Mouse (Mus musculus): Measurements from ENCODE around the gene Tfe3. TPM values are rescaled to one million over a fixed set of nuclear protein-coding genes. Genes with fewer than 3 reads are reported as not detected.
A peak's percentile ranks its signal among the peaks of the same experiment; 100 is the strongest.

Gene Tfe3
- polyA plus RNA-seq, 1 experiment from 2014 or later = 22.3 TPM

GRCm38 (mm10) chrX:7728215-7728921, 34.0 kb upstream of the Tfe3 start, which contains the start of gene Praf2:
Gene Praf2 (plus strand): TSS chrX:7728439.
- Histone ChIP-seq H3K27me3 (replicated peaks) (no peaks in the 10 kb centered on the region), H3K4me3 (peak within 1 kb of the TSS; percentile 57), H3K27ac (ENCODE audit: poor library complexity, severe bottlenecking) (peak within 1 kb of the TSS; percentile 30), H3K4me2 (peak within 1 kb of the TSS; percentile 66), H3K4me1 (replicated peaks) (0 out of 2 replicates have a peak, but pooled peaks cover 6% of the 10 kb centered on the region), H3K36me3 (peaks cover 22% of the 10 kb centered on the region), H3K9me3 (replicated peaks) (no peaks in the 10 kb centered on the region), H3K9ac (peak within 1 kb of the TSS; percentile 62)
- peak; percentile 92 for ATAC-seq (ENCODE audit: insufficient number of reproducible peaks, low FRiP score)
- 12% methylated on average over 42 of the region's 42 CpGs for WGBS

- Histone ChIP-seq H3K4me1 (replicated peaks) (0 out of 2 replicates have a peak, but pooled peaks cover 6% of the 10 kb centered on the region), H3K36me3 (peaks cover 22% of the 10 kb centered on the region), H3K9ac (peak overlapping the region; percentile 62), H3K4me2 (peak overlapping the region; percentile 66), H3K4me3 (peak overlapping the region; percentile 57), H3K27me3 (replicated peaks) (no peaks in the 10 kb centered on the region), H3K9me3 (replicated peaks) (no peaks in the 10 kb centered on the region), H3K27ac (ENCODE audit: poor library complexity, severe bottlenecking) (no peak overlapping the region)
- WGBS = 36% methylated on average over 4 of the region's 4 CpGs
- no peak for ATAC-seq (ENCODE audit: insufficient number of reproducible peaks, low FRiP score)
Observed at GRCm38 (mm10) chrX:7728922-7729265, 33.5 kb upstream of the Tfe3 start.

DNA sequence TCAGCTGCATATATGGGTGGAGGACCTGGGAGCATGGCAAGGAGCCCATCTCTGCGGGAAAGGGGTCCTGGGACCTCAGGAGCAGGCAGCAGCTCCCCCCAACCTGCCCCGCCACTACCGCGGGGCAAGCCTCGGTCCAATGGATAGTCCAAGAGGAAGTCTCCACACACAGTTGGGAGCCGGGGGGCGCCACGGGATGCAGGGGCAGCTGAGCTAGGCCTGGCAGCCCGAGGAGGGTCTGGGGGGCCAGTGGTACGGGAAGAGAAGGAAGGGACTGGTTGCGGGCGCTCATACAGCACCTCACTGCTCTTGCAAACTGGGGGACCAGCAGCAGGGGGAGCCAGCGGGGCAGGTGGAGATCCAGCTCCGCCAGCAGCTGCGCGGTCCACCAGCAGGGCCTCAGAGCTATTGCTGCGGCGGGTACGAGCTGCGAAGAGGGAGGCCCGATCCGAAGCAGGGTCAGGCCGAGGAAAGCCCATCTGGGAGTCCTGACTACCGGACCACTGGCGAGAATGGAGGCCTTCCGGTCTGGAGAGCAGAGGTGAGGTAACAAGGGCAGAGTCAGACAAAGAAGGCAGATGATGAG, 28.7 kb upstream of the Tfe3 start:
- ATAC-seq (ENCODE audit: insufficient number of reproducible peaks, low FRiP score) = peak; percentile 16; the same call in 1 of the 2 replicates
- Histone ChIP-seq H3K36me3 (peaks cover 8% of the 10 kb centered on the region; the same call in 1 of the 2 replicates), H3K9ac (0 out of 2 replicates have a peak overlapping the region, but pooled peaks have one; percentile 7), H3K4me3 (no peak overlapping the region), H3K27me3 (replicated peaks) (no peaks in the 10 kb centered on the region), H3K4me2 (peak overlapping the region; percentile 46), H3K4me1 (replicated peaks) (no peaks in the 10 kb centered on the region), H3K9me3 (replicated peaks) (no peaks in the 10 kb centered on the region), H3K27ac (ENCODE audit: poor library complexity, severe bottlenecking) (no peak overlapping the region)
- 23% methylated on average over 26 of the region's 26 CpGs for WGBS

DNA sequence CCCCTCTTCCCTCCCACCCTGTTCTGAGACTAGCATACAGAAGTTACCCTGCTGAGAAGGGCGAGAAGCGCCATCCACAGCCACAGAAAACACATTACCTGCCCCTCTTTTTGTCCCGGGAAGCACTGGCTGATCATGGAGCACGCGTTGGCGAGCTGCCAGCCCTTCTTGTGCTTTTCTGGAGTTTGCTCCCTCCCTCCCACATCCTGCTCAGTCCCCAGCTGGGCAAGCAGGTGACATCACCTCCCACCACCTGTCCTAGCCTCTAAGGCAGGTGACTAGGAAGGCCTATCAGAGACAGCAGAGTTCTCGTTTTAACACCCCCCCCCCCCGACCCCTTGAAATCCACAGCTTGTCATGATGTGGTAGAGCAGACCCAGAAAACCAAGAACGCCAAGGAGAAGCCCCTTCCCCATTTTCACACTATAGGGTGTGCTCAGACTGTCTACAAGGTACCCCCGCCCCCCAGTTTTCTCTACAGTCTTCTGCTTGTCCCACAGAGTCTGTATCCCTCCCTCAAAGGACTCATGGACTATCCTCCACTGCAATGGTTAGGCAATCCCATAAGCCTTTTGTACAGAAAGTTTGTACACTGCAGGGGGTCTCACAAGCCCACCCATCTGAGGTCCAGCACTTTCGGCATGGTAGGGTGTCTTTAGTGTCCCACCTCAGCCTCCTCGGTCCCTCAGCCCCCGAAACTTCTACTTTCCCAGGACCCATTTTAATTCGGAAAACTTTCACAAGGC, 22.9 kb upstream of the Tfe3 start:
- WGBS = 68% methylated on average over 14 of the region's 14 CpGs
- H3K36me3 ChIP-seq = peaks cover 8% of the 10 kb centered on the region; the same call in 1 of the 2 replicates
- H3K9ac ChIP-seq = no peak overlapping the region
- H3K9me3 ChIP-seq (replicated peaks) = no peaks in the 10 kb centered on the region
- H3K4me3 ChIP-seq = no peak overlapping the region
- H3K4me1 ChIP-seq (replicated peaks) = peaks cover 9% of the 10 kb centered on the region; the same call in 1 of the 2 replicates
- H3K27me3 ChIP-seq (replicated peaks) = no peaks in the 10 kb centered on the region
- no peak overlapping the region for H3K4me2 ChIP-seq
- H3K27ac ChIP-seq (ENCODE audit: poor library complexity, severe bottlenecking) = no peak overlapping the region
- ATAC-seq (ENCODE audit: insufficient number of reproducible peaks, low FRiP score) = no peak

- no peaks in the 10 kb centered on the region for H3K27me3 ChIP-seq (replicated peaks)
- ATAC-seq (ENCODE audit: insufficient number of reproducible peaks, low FRiP score) = no peak
- no peak overlapping the region for H3K4me2 ChIP-seq
- H3K4me3 ChIP-seq = no peak overlapping the region
- peaks cover 9% of the 10 kb centered on the region; the same call in 1 of the 2 replicates for H3K4me1 ChIP-seq (replicated peaks)
- H3K9me3 ChIP-seq (replicated peaks) = no peaks in the 10 kb centered on the region
- 50% methylated on average over 10 of the region's 10 CpGs for WGBS
- no peak overlapping the region for H3K27ac ChIP-seq (ENCODE audit: poor library complexity, severe bottlenecking)
- no peak overlapping the region for H3K9ac ChIP-seq
- peaks cover 8% of the 10 kb centered on the region; the same call in 1 of the 2 replicates for H3K36me3 ChIP-seq
Observed at GRCm38 (mm10) chrX:7740082-7740819, 22.1 kb upstream of the Tfe3 start.

- Histone ChIP-seq H3K36me3 (peaks cover 8% of the 10 kb centered on the region; the same call in 1 of the 2 replicates), H3K4me1 (replicated peaks) (peaks cover 9% of the 10 kb centered on the region; the same call in 1 of the 2 replicates), H3K27me3 (replicated peaks) (no peaks in the 10 kb centered on the region), H3K4me3 (no peak overlapping the region), H3K27ac (ENCODE audit: poor library complexity, severe bottlenecking) (no peak overlapping the region), H3K4me2 (no peak overlapping the region), H3K9me3 (replicated peaks) (no peaks in the 10 kb centered on the region), H3K9ac (no peak overlapping the region)
- 63% methylated on average over 5 of the region's 5 CpGs for WGBS
- no peak for ATAC-seq (ENCODE audit: insufficient number of reproducible peaks, low FRiP score)
Observed at GRCm38 (mm10) chrX:7741103-7741502, 21.3 kb upstream of the Tfe3 start.

GRCm38 (mm10) chrX:7743470-7743869, 18.9 kb upstream of the Tfe3 start:
- Histone ChIP-seq H3K27ac (ENCODE audit: poor library complexity, severe bottlenecking) (no peak overlapping the region), H3K4me3 (no peak overlapping the region), H3K4me2 (no peak overlapping the region), H3K36me3 (no peaks in the 10 kb centered on the region), H3K27me3 (replicated peaks) (no peaks in the 10 kb centered on the region), H3K4me1 (replicated peaks) (peaks cover 9% of the 10 kb centered on the region; the same call in 1 of the 2 replicates), H3K9ac (no peak overlapping the region), H3K9me3 (replicated peaks) (no peaks in the 10 kb centered on the region)
- 49% methylated on average over 5 of the region's 5 CpGs for WGBS
- no peak for ATAC-seq (ENCODE audit: insufficient number of reproducible peaks, low FRiP score)

DNA sequence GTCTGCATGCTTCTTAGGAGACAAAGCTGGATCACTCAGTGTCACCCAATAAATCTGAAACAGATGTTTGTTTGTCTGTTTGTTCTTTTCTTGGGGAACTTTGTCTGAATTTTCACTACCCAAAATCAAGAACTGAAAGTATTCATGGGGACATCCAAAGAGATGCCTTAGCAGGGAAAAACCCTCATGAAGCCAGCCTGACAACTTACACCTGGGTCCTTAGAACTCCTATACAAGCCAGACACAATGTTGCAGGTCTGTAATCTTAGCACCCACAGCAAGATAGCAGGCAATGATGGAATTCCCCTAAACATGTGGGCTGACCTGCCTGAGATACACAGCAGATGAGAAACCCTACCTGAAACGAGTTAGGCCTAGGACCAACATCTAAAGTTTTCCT, 17.4 kb upstream of the Tfe3 start:
- Histone ChIP-seq H3K27ac (ENCODE audit: poor library complexity, severe bottlenecking) (no peak overlapping the region), H3K9me3 (replicated peaks) (no peaks in the 10 kb centered on the region), H3K4me3 (no peak overlapping the region), H3K27me3 (replicated peaks) (no peaks in the 10 kb centered on the region), H3K4me1 (replicated peaks) (peaks cover 10% of the 10 kb centered on the region; the same call in 1 of the 2 replicates), H3K36me3 (no peaks in the 10 kb centered on the region), H3K4me2 (no peak overlapping the region), H3K9ac (no peak overlapping the region)
- 53% methylated on average over 1 of the region's 1 CpGs for WGBS
- ATAC-seq (ENCODE audit: insufficient number of reproducible peaks, low FRiP score) = no peak

DNA sequence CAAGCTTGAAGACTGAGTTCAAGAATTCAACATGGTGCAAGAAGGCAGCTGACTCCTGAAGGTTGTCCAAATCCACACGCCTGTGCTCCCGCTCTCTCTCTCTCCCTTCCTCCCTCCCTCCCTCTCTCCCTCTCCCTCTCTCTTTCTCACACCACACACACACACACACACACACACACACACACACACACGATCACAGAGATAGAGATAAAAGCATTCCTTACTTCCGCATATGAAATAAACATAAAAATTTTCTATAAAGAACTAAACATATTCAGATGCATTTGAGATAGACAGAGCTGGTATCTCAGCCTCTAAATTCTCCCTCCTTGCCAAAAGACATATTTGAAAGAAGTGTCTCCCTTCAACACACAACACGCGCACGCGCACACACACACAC, 16.9 kb upstream of the Tfe3 start:
- H3K4me1 ChIP-seq (replicated peaks) = peaks cover 6% of the 10 kb centered on the region; the same call in 1 of the 2 replicates
- H3K27me3 ChIP-seq (replicated peaks) = no peaks in the 10 kb centered on the region
- H3K9me3 ChIP-seq (replicated peaks) = no peaks in the 10 kb centered on the region
- H3K27ac ChIP-seq (ENCODE audit: poor library complexity, severe bottlenecking) = no peak overlapping the region
- H3K9ac ChIP-seq = no peak overlapping the region
- H3K4me3 ChIP-seq = no peak overlapping the region
- H3K4me2 ChIP-seq = no peak overlapping the region
- H3K36me3 ChIP-seq = no peaks in the 10 kb centered on the region
- 86% methylated on average over 8 of the region's 8 CpGs for WGBS
- ATAC-seq (ENCODE audit: insufficient number of reproducible peaks, low FRiP score) = no peak

GRCm38 (mm10) chrX:7750432-7751116, 11.8 kb upstream of the Tfe3 start, which contains the start of gene Ccdc120:
Gene Ccdc120 (minus strand): TSS chrX:7750905.
- Histone ChIP-seq H3K27ac (ENCODE audit: poor library complexity, severe bottlenecking) (no peak within 1 kb of the TSS), H3K4me1 (replicated peaks) (0 out of 2 replicates have a peak, but pooled peaks cover 4% of the 10 kb centered on the region), H3K36me3 (no peaks in the 10 kb centered on the region), H3K27me3 (replicated peaks) (no peaks in the 10 kb centered on the region), H3K9ac (peak within 1 kb of the TSS; percentile 67), H3K4me3 (peak within 1 kb of the TSS; percentile 60), H3K4me2 (peak within 1 kb of the TSS; percentile 71), H3K9me3 (replicated peaks) (no peaks in the 10 kb centered on the region)
- peak; percentile 55; the same call in 1 of the 2 replicates for ATAC-seq (ENCODE audit: insufficient number of reproducible peaks, low FRiP score)
- 10% methylated on average over 40 of the region's 56 CpGs for WGBS
